Mouse (Mus musculus) E14TG2a.4 (cell line): ENCODE results near the gene Lysmd3.
"Not testable (repeated sequence)": the region's sequence is repeated elsewhere in the genome, so short reads cannot be mapped to it uniquely, and the experiment has no call there.

Experiments used
- CTCF ChIP-seq: conservative IDR thresholded peaks from 2 replicates; pipeline ENCODE4 v1.5.1; 2014; ENCODE audit warnings: low read length
- POU5F1 ChIP-seq: IDR thresholded peaks from 2 replicates; pipeline ENCODE4 v1.6.1; 2014; ENCODE audit warnings: low read length, borderline replicate concordance

GRCm38 (mm10) chr13:81650382-81650781 is 7.1 kb upstream of the Lysmd3 start:
- TF ChIP-seq CTCF, POU5F1: not testable (repeated sequence)
